Mouse (Mus musculus) heart, embryonic 14.5 days (tissue): ENCODE data around the gene Dmap1. TPM values are rescaled to one million over a fixed set of nuclear protein-coding genes. Genes with fewer than 3 reads are reported as not detected.

ENCODE experiments used
- ATAC-seq: fragments of 200-750 bp; cut with Nextera tagmentation; 2 replicates; pipeline ENCODE4 v1.8.0; 2017; ENCODE audit warnings: low read depth, moderate TSS enrichment; ENCODE audit not compliant: insufficient number of reproducible peaks, insufficient read depth, low FRiP score
- H3K27ac ChIP-seq, 2 experiments: fragments of 200-500 bp in 1 of 2; fragments of 300-500 bp in 1 of 2; sonication (generic) in 1 of 2; replicated peaks in 1 of 2; 2 replicates each; pipeline ENCODE4 v1.5.1; 2012 to 2014; ENCODE audit warnings: low read depth in 2 of 2, low read length in 2 of 2, control low read depth in 1 of 2, mild to moderate bottlenecking in 1 of 2, mixed read lengths in 1 of 2; ENCODE audit not compliant: control insufficient read depth in 1 of 2, insufficient read depth in 1 of 2
- H3K27me3 ChIP-seq: fragments of 300-500 bp; sonication (generic); 2 replicates; pipeline ENCODE4 v1.6.1; 2014; ENCODE audit warnings: mild to moderate bottlenecking, low read length, control low read depth; ENCODE audit not compliant: control insufficient read depth, insufficient read depth
- H3K36me3 ChIP-seq: fragments of 300-500 bp; sonication (generic); 2 replicates; pipeline ENCODE4 v1.6.1; 2014; ENCODE audit warnings: mild to moderate bottlenecking, control low read depth, low read length, mixed read lengths; ENCODE audit not compliant: control insufficient read depth, insufficient read depth
- H3K4me1 ChIP-seq, 2 experiments: fragments of 200-500 bp in 1 of 2; fragments of 300-500 bp in 1 of 2; sonication (generic) in 1 of 2; 2 replicates each; pipeline ENCODE4 v1.6.1; 2012 to 2014; ENCODE audit warnings: low read length in 2 of 2, control low read depth in 1 of 2, mixed read lengths in 1 of 2; ENCODE audit not compliant: control insufficient read depth in 2 of 2, insufficient read depth in 2 of 2
- H3K4me2 ChIP-seq: fragments of 300-500 bp; sonication (generic); 2 replicates; pipeline ENCODE4 v1.6.1; 2014; ENCODE audit warnings: mild to moderate bottlenecking, low read length
- H3K4me3 ChIP-seq, 2 experiments: fragments of 200-500 bp in 1 of 2; fragments of 300-500 bp in 1 of 2; sonication (generic) in 1 of 2; 2 replicates each; pipeline ENCODE4 v1.5.1; 2012 to 2014; ENCODE audit warnings: low read length in 2 of 2, mild to moderate bottlenecking in 2 of 2, control low read depth in 1 of 2, low read depth in 1 of 2, moderate library complexity in 1 of 2; ENCODE audit not compliant: control insufficient read depth in 1 of 2, insufficient read depth in 1 of 2
- H3K9ac ChIP-seq: fragments of 300-500 bp; sonication (generic); 2 replicates; pipeline ENCODE4 v1.6.1; 2014; ENCODE audit warnings: mild to moderate bottlenecking, low read length
- H3K9me3 ChIP-seq: fragments of 300-500 bp; sonication (generic); 2 replicates; pipeline ENCODE4 v1.6.1; 2016; ENCODE audit warnings: low read length, control low read depth; ENCODE audit not compliant: control insufficient read depth
- WGBS: fragments of 180-500 bp; shearing (Covaris S2); extraction: QIAGEN DNeasy Blood & Tissue Kit; methylation state at CpG from one replicate; pipeline ENCODE4 v1.1.7; 2014; 5-methylcytosine and 5-hydroxymethylcytosine counted together
- polyA plus RNA-seq: library from polyadenylated mRNA; unstranded; fragments of >200 nt; fragmentation: Nextera tagmentation; extraction: Ambion mirVana; gene quantifications from 2 replicates; pipeline ENCODE4 v1.2.1, GENCODE M21; 2014

Gene Dmap1
- 46.4 and 49.5 TPM in 2 replicates for polyA plus RNA-seq

GRCm38 (mm10) chr4:117681931-117682461 is at the start of gene Dmap1:
TSS of gene Dmap1 (minus strand) at chr4:117682273.
- Histone ChIP-seq H3K27me3 (peaks cover 3% of the 10 kb centered on the region; the same call in 1 of the 2 replicates), H3K4me1 (peaks cover 3 to 7% of the 10 kb centered on the region in 2 experiments; a peak in 3 of 4 replicates), H3K27ac (0 out of 4 replicates have a peak within 1 kb of the TSS, but pooled peaks of 1 of the 2 experiments have one; percentile 30), H3K9me3 (no peaks in the 10 kb centered on the region), H3K9ac (peak within 1 kb of the TSS; percentile 94), H3K4me3 (peak within 1 kb of the TSS; percentile 96 to 99), H3K4me2 (peak within 1 kb of the TSS; percentile 93), H3K36me3 (peaks cover 40% of the 10 kb centered on the region)
- ATAC-seq, result peak; percentile 78
- under 1% methylated on average over 33 of the region's 33 CpGs for WGBS

- H3K4me2 ChIP-seq, result no peak within 1 kb of the TSS
- ATAC-seq, result no peak
- no peak within 1 kb of the TSS for H3K4me3 ChIP-seq
- H3K9ac ChIP-seq, result no peak within 1 kb of the TSS
- H3K4me1 ChIP-seq, result no peaks in the 10 kb centered on the region
- no peaks in the 10 kb centered on the region for H3K9me3 ChIP-seq
- WGBS, result 90% methylated on average over 1 of the region's 1 CpGs
- no peak within 1 kb of the TSS for H3K27ac ChIP-seq
- H3K27me3 ChIP-seq, result no peaks in the 10 kb centered on the region
- H3K36me3 ChIP-seq, result no peaks in the 10 kb centered on the region
Observed at GRCm38 (mm10) chr4:117724112-117724511, 42.0 kb upstream of the Dmap1 start, which contains the start of gene Gm12845. TSS of gene Gm12845 (plus strand) at chr4:117724412.

- Histone ChIP-seq H3K9ac (no peak overlapping the region), H3K4me1 (no peaks in the 10 kb centered on the region), H3K27me3 (no peaks in the 10 kb centered on the region), H3K36me3 (no peaks in the 10 kb centered on the region), H3K9me3 (no peaks in the 10 kb centered on the region), H3K4me3 (no peak overlapping the region), H3K27ac (no peak overlapping the region), H3K4me2 (no peak overlapping the region)
- 54% methylated on average over 6 of the region's 6 CpGs for WGBS
- no peak for ATAC-seq
Observed at GRCm38 (mm10) chr4:117713303-117714098, 31.4 kb upstream of the Dmap1 start.

GRCm38 (mm10) chr4:117712314-117712713 is 30.2 kb upstream of the Dmap1 start:
- H3K4me1 ChIP-seq, result no peaks in the 10 kb centered on the region
- H3K36me3 ChIP-seq, result no peaks in the 10 kb centered on the region
- no peak for ATAC-seq
- no peak overlapping the region for H3K27ac ChIP-seq
- no peak overlapping the region for H3K4me3 ChIP-seq
- no peaks in the 10 kb centered on the region for H3K9me3 ChIP-seq
- no peaks in the 10 kb centered on the region for H3K27me3 ChIP-seq
- H3K4me2 ChIP-seq, result no peak overlapping the region
- H3K9ac ChIP-seq, result no peak overlapping the region
- WGBS, result 70% methylated on average over 3 of the region's 3 CpGs

GRCm38 (mm10) chr4:117708780-117709550 is 26.9 kb upstream of the Dmap1 start:
- 61% methylated on average over 3 of the region's 3 CpGs for WGBS
- no peaks in the 10 kb centered on the region for H3K27me3 ChIP-seq
- H3K27ac ChIP-seq, result no peak overlapping the region
- H3K9ac ChIP-seq, result no peak overlapping the region
- H3K4me3 ChIP-seq, result no peak overlapping the region
- H3K4me2 ChIP-seq, result no peak overlapping the region
- no peaks in the 10 kb centered on the region for H3K9me3 ChIP-seq
- no peaks in the 10 kb centered on the region for H3K4me1 ChIP-seq
- H3K36me3 ChIP-seq, result no peaks in the 10 kb centered on the region
- no peak for ATAC-seq

- no peak overlapping the region for H3K27ac ChIP-seq
- no peaks in the 10 kb centered on the region for H3K36me3 ChIP-seq
- ATAC-seq, result no peak
- no peak overlapping the region for H3K4me3 ChIP-seq
- H3K4me2 ChIP-seq, result no peak overlapping the region
- no peaks in the 10 kb centered on the region for H3K4me1 ChIP-seq
- no peak overlapping the region for H3K9ac ChIP-seq
- H3K27me3 ChIP-seq, result no peaks in the 10 kb centered on the region
- 2% methylated on average over 7 of the region's 7 CpGs for WGBS
- no peaks in the 10 kb centered on the region for H3K9me3 ChIP-seq
Observed at GRCm38 (mm10) chr4:117705361-117705760, 23.3 kb upstream of the Dmap1 start.

- no peak overlapping the region for H3K9ac ChIP-seq
- H3K4me2 ChIP-seq, result no peak overlapping the region
- peaks cover 3% of the 10 kb centered on the region; the same call in 1 of the 2 replicates for H3K27me3 ChIP-seq
- peaks cover 2 to 5% of the 10 kb centered on the region in 2 experiments; a peak in 3 of 4 replicates for H3K4me1 ChIP-seq
- 80% methylated on average over 4 of the region's 4 CpGs for WGBS
- H3K4me3 ChIP-seq, result no peak overlapping the region
- no peak for ATAC-seq
- H3K9me3 ChIP-seq, result no peaks in the 10 kb centered on the region
- no peak overlapping the region for H3K27ac ChIP-seq
- no peaks in the 10 kb centered on the region for H3K36me3 ChIP-seq
Observed at GRCm38 (mm10) chr4:117686354-117686753, 4.3 kb upstream of the Dmap1 start.
